Mouse (Mus musculus) layer of hippocampus, postnatal 25 days (tissue): ENCODE results near the gene Stmn3. TPM values are rescaled to one million over a fixed set of nuclear protein-coding genes. Genes with fewer than 3 reads are reported as not detected.

ENCODE experiments used
- DNase-seq, 2 experiments: peaks; one replicate each; pipeline ENCODE4 v3.0.0; 2022; ENCODE audit warnings: mixed read lengths in 2 of 2, low spot score in 1 of 2; ENCODE audit errors: extremely low spot score in 1 of 2
- total RNA-seq, 2 experiments: library from RNA; stranded (reverse); gene quantifications; 2 replicates each; pipeline ENCODE4 v1.2.3; 2021

The Stmn3 gene
- total RNA-seq, 2 experiments from 2014 or later: 567 to 677 TPM

DNA sequence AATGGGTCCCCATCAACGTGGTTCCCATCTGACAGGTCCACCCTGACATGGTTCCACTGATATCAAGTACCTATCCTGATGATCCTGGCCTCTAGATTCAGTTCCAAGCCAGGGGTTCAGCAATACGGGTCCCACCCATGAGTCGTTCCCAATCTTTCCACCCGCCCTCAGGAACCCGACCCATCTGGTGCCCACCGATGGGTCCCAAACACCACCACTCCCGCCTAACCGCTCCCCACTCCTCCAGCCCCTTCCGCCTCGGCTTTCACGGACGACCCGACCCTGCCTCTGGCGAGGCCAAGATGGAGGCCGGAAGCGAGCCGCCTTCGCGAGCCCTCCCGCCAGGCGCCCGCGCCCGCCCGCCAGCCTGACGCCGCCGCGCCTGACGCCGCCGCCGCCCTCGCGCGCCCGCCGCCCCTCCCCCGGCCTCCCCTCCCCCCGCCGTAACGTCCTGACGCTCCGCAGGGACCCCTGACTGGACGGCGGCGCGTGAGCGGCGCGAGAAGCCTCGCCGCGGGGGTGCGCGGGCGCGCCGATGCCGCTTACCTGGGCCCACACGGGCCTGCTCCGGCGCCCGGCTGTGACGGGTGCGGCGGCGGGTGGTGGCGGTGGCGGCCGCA, 26.9 kb downstream of the Stmn3 start:
- DNase-seq: peak; percentile 67 to 79

GRCm38 (mm10) chr2:181286629-181287337, 27.5 kb downstream of the Stmn3 start:
- no peak for DNase-seq

GRCm38 (mm10) chr2:181279968-181280367, 34.3 kb downstream of the Stmn3 start:
- no peak for DNase-seq

DNA sequence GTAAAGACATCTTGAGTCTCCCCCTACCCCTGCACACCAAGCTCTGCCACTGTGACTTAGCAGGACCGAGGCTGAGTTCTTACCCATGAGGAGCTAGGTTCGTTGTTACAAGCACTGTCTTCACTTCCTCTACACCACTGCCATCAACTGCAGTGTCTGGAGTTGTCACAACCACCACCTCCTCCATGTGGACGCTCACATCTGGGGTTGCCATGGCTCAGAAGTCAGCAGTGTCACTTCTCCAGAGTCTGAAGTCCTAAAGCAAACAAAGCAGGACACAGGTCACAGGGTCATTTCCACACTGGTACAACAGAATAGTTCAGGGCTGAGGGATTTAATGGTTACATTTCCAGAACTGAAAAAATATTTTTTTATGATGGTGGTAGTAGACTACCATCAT, 36.4 kb downstream of the Stmn3 start:
- DNase-seq: no peak

DNA sequence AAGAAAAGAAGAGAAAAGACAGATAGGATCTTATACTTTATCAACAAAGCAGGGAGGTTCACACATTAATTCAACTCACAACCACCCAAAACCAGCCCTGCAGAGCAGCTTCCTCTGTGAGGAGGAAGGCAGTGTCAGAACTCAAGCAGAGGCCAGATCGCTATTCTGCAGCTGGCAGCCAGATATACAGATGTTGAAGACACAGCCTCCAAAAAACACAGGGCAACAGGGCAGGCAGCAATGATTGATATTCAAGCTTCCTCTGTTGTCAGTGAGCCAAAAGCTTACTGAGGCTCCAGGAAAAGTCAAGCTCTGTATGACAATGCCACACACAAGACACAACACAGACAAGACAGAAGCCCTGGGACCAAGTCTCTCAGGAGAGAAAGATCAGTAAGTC, 37.5 kb downstream of the Stmn3 start:
- no peak for DNase-seq

GRCm38 (mm10) chr2:181274639-181275038, 39.7 kb downstream of the Stmn3 start:
- DNase-seq: no peak

DNA sequence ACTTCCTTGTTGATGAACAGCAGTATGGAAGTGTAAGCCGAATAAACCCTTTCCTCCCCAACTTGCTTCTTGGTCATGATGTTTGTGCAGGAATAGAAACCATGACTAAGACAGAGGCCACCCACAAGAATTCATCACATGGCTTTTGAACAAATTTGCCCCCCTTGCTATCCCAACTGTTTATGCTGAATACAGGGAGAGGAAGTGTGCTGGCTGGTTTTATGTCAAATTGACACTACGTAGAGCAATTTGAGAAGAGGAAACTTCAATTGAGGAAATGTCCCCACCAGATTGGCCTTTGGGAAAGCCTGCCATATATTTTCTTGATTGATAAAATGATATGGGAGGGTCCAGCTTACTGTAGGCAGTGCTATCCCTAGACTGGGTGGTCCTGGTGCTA, 40.5 kb downstream of the Stmn3 start:
- DNase-seq: no peak

- DNase-seq: no peak
These were observed 42.2 kb downstream of the Stmn3 start for GRCm38 (mm10) chr2:181272092-181272491.

DNA sequence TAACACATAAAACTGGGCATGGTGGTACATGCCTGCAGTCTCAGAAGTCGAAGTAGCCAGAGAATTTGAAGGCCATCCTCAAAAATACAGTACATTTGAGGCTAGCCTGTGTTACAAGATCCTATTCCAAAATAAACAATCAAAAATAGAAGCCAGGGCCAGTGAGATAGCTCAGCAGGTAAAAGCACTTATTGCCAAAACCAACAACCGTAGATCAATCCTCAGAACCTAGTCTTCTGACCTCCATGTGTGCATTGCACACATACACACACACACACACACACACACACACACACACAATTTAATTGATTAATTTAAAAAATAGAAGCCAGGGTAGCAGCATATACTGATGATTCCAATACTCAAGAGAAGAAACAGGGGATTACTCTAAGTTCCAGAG, 47.5 kb downstream of the Stmn3 start:
- no peak for DNase-seq

Other genes starting within 250 kb of the Stmn3 start
- 100 to 1,000 TPM; 277 to 291 TPM for gene Kcnq2, start 179.2 kb downstream of the Stmn3 start, total RNA-seq
- gene Eef1a2, start 157.5 kb downstream of the Stmn3 start, total RNA-seq: 1,000 to 10,000 TPM; 1,080 to 1,201 TPM
- gene Ppdpf, start 127.3 kb downstream of the Stmn3 start, total RNA-seq: 100 to 1,000 TPM; 110 to 113 TPM
- not detected for gene Ptk6, start 111.7 kb downstream of the Stmn3 start, total RNA-seq
- under 1 TPM; 0.22 to 0.42 TPM for gene Srms, start 101.3 kb downstream of the Stmn3 start, total RNA-seq
- not detected for gene Fndc11, start 94.5 kb downstream of the Stmn3 start, total RNA-seq
- 1 to 10 TPM; 1.8 to 2.1 TPM for gene Helz2, start 72.5 kb downstream of the Stmn3 start, total RNA-seq
- 10 to 100 TPM; 16.7 to 21.1 TPM for gene Gmeb2, start 26.5 kb downstream of the Stmn3 start, total RNA-seq
- 10 to 100 TPM; 27.3 to 34.9 TPM for gene Rtel1, start 5.2 kb upstream of the Stmn3 start, total RNA-seq
- gene Zgpat, start 50.4 kb upstream of the Stmn3 start, total RNA-seq: 10 to 100 TPM; 64.9 to 73.6 TPM
- gene Arfrp1, start 50.9 kb upstream of the Stmn3 start, total RNA-seq: 10 to 100 TPM; 41.0 to 47.0 TPM
- 10 to 100 TPM; 36.1 to 42.0 TPM for gene Lime1, start 65.6 kb upstream of the Stmn3 start, total RNA-seq
- 1 to 10 TPM; 6.7 to 7.3 TPM for gene Zbtb46, start 144.9 kb upstream of the Stmn3 start, total RNA-seq
- gene Abhd16b, start 178.7 kb upstream of the Stmn3 start, total RNA-seq: not detected
- gene Tpd52l2, start 182.6 kb upstream of the Stmn3 start, total RNA-seq: 10 to 100 TPM; 75.4 to 79.1 TPM
- gene Dnajc5, start 206.0 kb upstream of the Stmn3 start, total RNA-seq: 100 to 1,000 TPM; 272 to 281 TPM